Mouse (Mus musculus) midbrain, embryonic 10.5 days (tissue): ENCODE results near the gene Bcl2. TPM values are rescaled to one million over a fixed set of nuclear protein-coding genes. Genes with fewer than 3 reads are reported as not detected.
"Not testable (repeated sequence)": the region's sequence is repeated elsewhere in the genome, so short reads cannot be mapped to it uniquely, and the experiment has no call there.

Experiments
- DNase-seq: peaks from one replicate; pipeline ENCODE4 v3.0.0-alpha.2; 2017; ENCODE audit warnings: low spot score
- H3K27ac ChIP-seq: fragments of 300-500 bp; sonication (generic); replicated peaks from 2 replicates; pipeline ENCODE4 v1.5.1; 2016; ENCODE audit warnings: mild to moderate bottlenecking
- H3K27me3 ChIP-seq: fragments of 300-500 bp; sonication (generic); 2 replicates; pipeline ENCODE4 v1.6.1; 2016; ENCODE audit warnings: low read depth, mild to moderate bottlenecking; ENCODE audit not compliant: poor library complexity, severe bottlenecking
- H3K36me3 ChIP-seq: fragments of 300-500 bp; sonication (generic); 2 replicates; pipeline ENCODE4 v1.6.1; 2016; ENCODE audit warnings: mild to moderate bottlenecking, moderate library complexity
- H3K4me1 ChIP-seq: fragments of 300-500 bp; sonication (generic); 2 replicates; pipeline ENCODE4 v1.6.1; 2016
- H3K4me3 ChIP-seq: fragments of 300-500 bp; sonication (generic); 2 replicates; pipeline ENCODE4 v1.5.1; 2016; ENCODE audit warnings: mild to moderate bottlenecking, moderate library complexity
- H3K9me3 ChIP-seq: fragments of 300-500 bp; sonication (generic); replicated peaks from 2 replicates; pipeline ENCODE4 v1.6.1; 2016; ENCODE audit warnings: mild to moderate bottlenecking
- WGBS: fragments of 180-500 bp; shearing (Covaris S2); methylation state at CpG from one replicate; pipeline ENCODE4 v1.1.7; 2016; 5-methylcytosine and 5-hydroxymethylcytosine counted together
- polyA plus RNA-seq: library from polyadenylated mRNA; unstranded; fragments of >200 nt; fragmentation: Nextera tagmentation; extraction: Ambion mirVana; gene quantifications from 2 replicates; pipeline ENCODE4 v1.2.1, GENCODE M21; 2016

Gene Bcl2
- polyA plus RNA-seq, 1 experiment from 2014 or later: 8.9 TPM

DNA sequence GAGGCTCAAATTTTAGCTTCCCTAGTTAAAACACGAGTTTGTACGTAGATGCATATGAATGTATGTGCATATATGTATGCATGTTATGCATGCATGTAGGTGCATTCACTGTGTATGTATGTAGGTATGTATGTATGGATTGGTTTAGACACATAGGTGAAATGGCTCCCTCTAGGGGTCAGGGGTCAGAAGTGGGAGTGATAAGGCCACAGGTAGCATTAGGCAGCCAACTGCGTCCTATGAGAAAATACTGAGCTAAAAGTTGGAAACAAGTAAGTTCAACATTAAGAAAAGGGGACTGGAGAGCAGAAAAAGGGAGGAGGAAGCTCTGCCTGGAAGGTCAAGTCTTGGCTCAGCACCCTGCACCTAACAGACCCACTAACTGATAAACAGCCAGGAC is 24.0 kb upstream of the Bcl2 start:
- H3K36me3 ChIP-seq: peaks cover 15% of the 10 kb centered on the region
- H3K27ac ChIP-seq: no peak overlapping the region
- H3K9me3 ChIP-seq: no peaks in the 10 kb centered on the region
- no peaks in the 10 kb centered on the region for H3K4me1 ChIP-seq
- no peak overlapping the region for H3K4me3 ChIP-seq
- no peak for DNase-seq
- no peaks in the 10 kb centered on the region for H3K27me3 ChIP-seq
- WGBS: 85% methylated on average over 3 of the region's 3 CpGs

DNA sequence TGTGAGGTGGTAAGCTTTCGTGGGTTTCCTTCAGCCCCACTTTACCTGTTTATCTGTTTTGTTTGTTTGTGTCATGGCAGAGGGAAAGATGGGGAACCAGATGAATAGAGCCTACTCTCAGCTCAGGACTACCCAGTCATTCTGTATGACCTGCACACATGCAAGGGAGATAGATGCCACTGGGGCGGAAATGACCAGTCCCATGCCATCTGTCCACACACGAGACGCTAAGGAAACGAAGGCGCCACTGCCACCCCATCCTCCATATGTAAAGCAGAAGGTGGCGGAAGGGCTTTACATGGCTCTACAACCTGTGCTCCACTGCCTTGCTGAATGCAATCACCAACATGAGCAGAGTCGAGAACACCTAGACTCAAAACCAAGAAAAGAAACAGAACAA is 22.1 kb upstream of the Bcl2 start:
- no peak overlapping the region for H3K27ac ChIP-seq
- DNase-seq: no peak
- no peak overlapping the region for H3K4me3 ChIP-seq
- 91% methylated on average over 8 of the region's 8 CpGs for WGBS
- H3K36me3 ChIP-seq: peaks cover 12% of the 10 kb centered on the region
- H3K4me1 ChIP-seq: no peaks in the 10 kb centered on the region
- no peaks in the 10 kb centered on the region for H3K27me3 ChIP-seq
- H3K9me3 ChIP-seq: no peaks in the 10 kb centered on the region

DNA sequence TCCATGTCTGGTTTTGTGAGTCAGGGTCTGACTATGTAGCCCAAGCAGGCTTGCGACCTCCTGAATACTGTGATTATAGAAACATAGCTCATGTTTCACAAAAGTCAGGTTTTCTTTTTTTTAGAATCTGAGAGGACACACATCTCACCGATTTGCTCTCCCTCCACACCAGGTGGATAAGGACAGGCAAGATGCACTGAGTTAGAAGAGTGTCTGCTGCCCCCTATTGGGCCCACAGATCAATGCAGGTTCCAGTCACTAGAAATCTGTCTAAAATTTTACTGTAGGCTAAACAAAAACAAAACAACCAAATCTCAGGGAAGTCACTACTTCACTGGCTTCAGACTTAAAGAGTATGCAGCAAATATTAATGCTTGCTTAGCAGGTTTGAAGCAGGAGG is 21.5 kb upstream of the Bcl2 start:
- no peak overlapping the region for H3K4me3 ChIP-seq
- H3K36me3 ChIP-seq: peaks cover 10% of the 10 kb centered on the region
- peak; percentile 48 for DNase-seq
- no peaks in the 10 kb centered on the region for H3K27me3 ChIP-seq
- no peak overlapping the region for H3K27ac ChIP-seq
- WGBS: 64% methylated on average over 2 of the region's 2 CpGs
- H3K9me3 ChIP-seq: no peaks in the 10 kb centered on the region
- H3K4me1 ChIP-seq: no peaks in the 10 kb centered on the region

DNA sequence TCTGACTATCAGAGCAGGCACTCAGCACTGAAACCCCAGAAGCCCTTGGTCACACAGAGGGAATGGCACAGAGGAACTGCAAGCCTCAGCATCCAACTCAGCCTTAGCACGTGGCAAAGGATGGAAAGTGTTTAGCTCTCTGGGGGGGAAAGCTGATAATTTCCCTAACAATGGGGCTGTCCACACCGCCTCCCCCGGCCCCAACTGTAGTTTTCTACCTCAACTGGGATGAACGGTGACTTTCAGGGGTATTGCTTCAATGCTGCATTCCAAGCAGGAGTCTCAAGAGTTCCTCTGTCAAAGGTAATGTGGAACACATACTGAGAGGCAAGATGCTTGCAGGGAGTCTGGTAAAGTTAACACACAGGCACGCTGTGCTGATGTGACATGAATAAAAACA is 8.0 kb upstream of the Bcl2 start:
- Histone ChIP-seq H3K36me3 (peaks cover 3% of the 10 kb centered on the region; the same call in 1 of the 2 replicates), H3K27ac (no peak overlapping the region), H3K27me3 (0 out of 2 replicates have a peak, but pooled peaks cover under 1% of the 10 kb centered on the region), H3K9me3 (no peaks in the 10 kb centered on the region), H3K4me1 (peaks cover 9% of the 10 kb centered on the region), H3K4me3 (no peak overlapping the region)
- no peak for DNase-seq
- 29% methylated on average over 5 of the region's 5 CpGs for WGBS

DNA sequence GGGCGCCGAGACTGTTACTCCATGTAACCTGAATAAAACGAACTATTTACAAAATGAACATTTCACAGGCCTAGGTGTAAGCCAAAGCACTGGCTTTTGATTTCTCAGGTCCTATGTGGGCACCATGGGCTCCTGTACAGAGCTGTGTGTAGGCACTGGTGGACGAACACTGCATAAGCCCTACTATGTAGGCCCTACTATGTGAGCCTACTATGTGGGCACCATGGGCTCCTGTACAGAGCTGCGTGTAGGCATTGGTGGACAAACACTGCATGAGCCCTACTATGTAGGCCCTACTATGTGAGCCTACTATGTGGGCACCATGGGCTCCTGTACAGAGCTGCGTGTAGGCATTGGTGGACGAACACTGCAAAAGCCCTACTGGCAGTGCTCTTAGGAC is 3.7 kb upstream of the Bcl2 start:
- H3K27me3 ChIP-seq: peaks cover 23% of the 10 kb centered on the region
- WGBS: 77% methylated on average over 7 of the region's 7 CpGs

DNA sequence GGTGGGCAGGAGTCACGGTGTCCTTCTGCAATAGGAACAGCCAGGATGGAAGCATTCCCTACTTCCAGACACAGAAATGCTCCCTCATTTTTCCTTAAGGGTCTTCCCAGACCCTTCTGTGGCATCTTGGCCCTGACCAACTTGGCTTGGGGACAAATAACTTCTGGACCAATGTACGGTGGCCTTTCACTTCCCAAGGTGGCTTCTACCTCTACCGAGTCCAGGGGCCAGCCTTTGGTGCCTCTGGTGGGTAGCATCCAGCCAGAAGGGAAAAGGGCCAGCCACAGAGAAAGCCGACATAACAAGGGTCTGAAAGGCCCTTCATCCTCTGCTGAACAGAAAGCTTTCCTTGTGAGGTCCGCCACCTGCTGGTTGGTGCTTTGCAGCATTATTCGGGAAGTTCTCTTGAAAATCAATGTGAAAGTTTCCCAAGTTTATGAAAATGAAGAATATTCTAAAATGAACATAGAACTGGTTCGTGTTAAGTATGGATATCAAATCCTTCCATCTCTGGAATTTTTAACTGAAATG is 3.1 kb upstream of the Bcl2 start:
- peaks cover 28% of the 10 kb centered on the region for H3K27me3 ChIP-seq
- peak overlapping the region; percentile 38; the same call in 1 of the 2 replicates for H3K27ac ChIP-seq
- no peaks in the 10 kb centered on the region for H3K9me3 ChIP-seq
- no peaks in the 10 kb centered on the region for H3K36me3 ChIP-seq
- H3K4me3 ChIP-seq: no peak overlapping the region
- peaks cover 30% of the 10 kb centered on the region for H3K4me1 ChIP-seq
- peak; percentile 73 for DNase-seq
- WGBS: 40% methylated on average over 7 of the region's 7 CpGs

More for the DNA sequence above, 3.7 kb upstream of the Bcl2 start:
- H3K36me3 ChIP-seq, H3K4me3 ChIP-seq, DNase-seq, H3K9me3 ChIP-seq, H3K27ac ChIP-seq: not testable (repeated sequence)
- peaks cover 25% of the 10 kb centered on the region for H3K4me1 ChIP-seq

DNA sequence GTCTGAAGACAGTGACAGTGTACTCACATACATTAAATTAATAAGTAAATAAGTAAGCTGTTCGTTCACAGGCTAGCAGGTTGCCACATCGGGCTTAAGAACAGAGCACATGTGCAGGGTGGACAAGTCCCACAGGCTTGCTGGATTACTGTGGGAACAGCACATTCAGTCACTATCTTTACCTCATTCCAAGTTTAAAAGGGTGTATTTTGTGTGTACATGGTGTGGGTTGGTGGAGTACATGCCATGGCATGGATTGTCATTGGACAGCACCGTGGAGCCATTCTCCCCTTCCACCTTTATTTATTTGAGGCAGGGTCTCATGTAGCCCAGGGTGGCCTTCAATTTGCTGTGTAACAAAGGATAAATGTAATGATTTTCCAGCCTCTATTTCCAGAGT is 2.1 kb upstream of the Bcl2 start:
- peaks cover 36% of the 10 kb centered on the region for H3K4me1 ChIP-seq
- no peaks in the 10 kb centered on the region for H3K9me3 ChIP-seq
- 90% methylated on average over 3 of the region's 3 CpGs for WGBS
- no peak for DNase-seq
- no peak overlapping the region for H3K27ac ChIP-seq
- H3K27me3 ChIP-seq: peaks cover 30% of the 10 kb centered on the region
- H3K4me3 ChIP-seq: no peak overlapping the region
- no peaks in the 10 kb centered on the region for H3K36me3 ChIP-seq

DNA sequence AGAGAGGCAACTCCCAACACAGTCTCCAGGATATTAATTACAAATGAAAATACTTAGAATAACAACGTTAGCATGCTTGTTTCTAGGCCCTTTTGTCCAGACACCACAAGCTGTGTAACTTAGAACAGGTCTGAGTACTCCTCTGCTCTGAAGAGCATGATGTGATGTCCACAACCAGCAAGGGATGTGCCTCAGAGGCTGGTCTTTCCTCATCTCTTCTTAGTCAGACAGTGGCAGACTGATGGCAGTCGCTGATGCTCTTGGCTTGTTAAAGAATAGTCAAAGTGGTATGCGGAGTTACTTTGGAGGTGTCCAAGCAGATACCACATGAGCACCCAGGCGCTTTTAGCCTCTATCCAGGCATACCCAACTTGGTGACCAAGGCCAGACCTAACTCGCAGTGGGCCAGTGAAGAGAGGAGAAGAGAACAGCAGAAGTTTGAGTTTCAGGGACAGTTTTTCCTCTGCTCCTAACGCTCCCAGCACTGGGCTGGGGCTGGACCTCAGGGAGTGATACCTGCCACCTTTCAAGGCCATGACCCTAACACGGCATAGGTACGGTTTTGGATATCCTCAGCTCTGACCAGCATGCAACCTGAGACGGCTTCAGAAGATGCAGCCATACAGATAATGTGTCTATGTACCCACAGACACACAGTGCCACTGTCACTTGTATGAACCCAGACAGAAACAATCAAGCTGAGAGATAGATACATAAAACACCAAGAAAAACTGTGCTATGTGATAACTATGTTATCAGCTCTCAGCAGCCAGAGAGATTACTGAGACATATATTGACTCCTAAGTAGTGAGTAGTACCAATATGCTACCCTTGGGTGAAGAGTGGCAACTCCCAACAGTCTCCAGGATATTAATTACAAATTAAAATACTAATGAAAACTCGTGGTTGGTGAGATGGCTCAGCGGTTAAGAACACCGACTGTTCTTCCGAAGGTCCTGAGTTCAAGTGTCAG is 1.3 kb upstream of the Bcl2 start:
- WGBS: 86% methylated on average over 13 of the region's 13 CpGs
- H3K4me3 ChIP-seq: no peak overlapping the region
- no peak overlapping the region for H3K27ac ChIP-seq

DNA sequence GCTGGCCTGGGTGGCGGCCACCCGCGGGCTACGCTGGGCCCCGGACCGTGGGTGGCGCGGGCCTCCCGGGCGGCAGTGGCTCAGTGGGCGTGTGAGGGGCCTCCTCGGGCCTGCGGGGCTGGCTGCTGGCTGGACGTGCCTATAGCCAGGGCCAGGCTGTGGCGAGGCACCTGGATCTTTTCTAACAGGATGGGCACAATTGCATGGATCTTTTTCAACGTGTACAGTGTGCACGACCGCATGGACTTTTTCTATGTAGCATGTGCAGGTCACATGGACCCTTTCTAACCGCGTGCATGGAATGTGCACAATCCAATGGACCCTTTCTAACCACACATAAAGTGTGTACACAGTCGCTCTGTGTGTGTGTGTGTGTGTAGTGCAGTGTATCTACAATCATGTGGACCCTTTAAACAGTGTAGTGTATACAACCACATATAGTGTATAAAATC is 482 bp upstream of the Bcl2 start:
- Histone ChIP-seq H3K27ac (peak overlapping the region; percentile 97), H3K9me3 (no peaks in the 10 kb centered on the region), H3K27me3 (peaks cover 30% of the 10 kb centered on the region), H3K36me3 (no peaks in the 10 kb centered on the region), H3K4me1 (peaks cover 37% of the 10 kb centered on the region), H3K4me3 (peak overlapping the region; percentile 83)
- WGBS: 7% methylated on average over 21 of the region's 21 CpGs
- DNase-seq: no peak

More for the DNA sequence above, 1.3 kb upstream of the Bcl2 start:
- Histone ChIP-seq H3K27me3 (peaks cover 30% of the 10 kb centered on the region), H3K4me1 (peaks cover 37% of the 10 kb centered on the region), H3K36me3 (no peaks in the 10 kb centered on the region), H3K9me3 (no peaks in the 10 kb centered on the region)
- no peak for DNase-seq

DNA sequence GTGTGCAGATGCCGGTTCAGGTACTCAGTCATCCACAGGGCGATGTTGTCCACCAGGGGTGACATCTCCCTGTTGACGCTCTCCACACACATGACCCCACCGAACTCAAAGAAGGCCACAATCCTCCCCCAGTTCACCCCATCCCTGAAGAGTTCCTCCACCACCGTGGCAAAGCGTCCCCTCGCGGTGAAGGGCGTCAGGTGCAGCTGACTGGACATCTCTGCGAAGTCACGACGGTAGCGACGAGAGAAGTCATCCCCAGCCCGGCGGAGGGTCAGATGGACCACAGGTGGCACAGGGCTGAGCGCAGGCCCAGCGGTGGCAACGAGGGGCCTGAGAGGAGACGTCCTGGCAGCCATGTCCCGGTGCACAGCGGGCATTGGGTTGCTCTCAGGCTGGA is 1.7 kb downstream of the Bcl2 start:
- Histone ChIP-seq H3K36me3 (no peaks in the 10 kb centered on the region), H3K4me1 (peaks cover 37% of the 10 kb centered on the region), H3K4me3 (peak overlapping the region; percentile 83), H3K9me3 (no peaks in the 10 kb centered on the region), H3K27me3 (peaks cover 30% of the 10 kb centered on the region), H3K27ac (0 out of 2 replicates have a peak overlapping the region, but pooled peaks have one; percentile 33)
- peak; percentile 56 for DNase-seq
- WGBS: 10% methylated on average over 22 of the region's 22 CpGs

DNA sequence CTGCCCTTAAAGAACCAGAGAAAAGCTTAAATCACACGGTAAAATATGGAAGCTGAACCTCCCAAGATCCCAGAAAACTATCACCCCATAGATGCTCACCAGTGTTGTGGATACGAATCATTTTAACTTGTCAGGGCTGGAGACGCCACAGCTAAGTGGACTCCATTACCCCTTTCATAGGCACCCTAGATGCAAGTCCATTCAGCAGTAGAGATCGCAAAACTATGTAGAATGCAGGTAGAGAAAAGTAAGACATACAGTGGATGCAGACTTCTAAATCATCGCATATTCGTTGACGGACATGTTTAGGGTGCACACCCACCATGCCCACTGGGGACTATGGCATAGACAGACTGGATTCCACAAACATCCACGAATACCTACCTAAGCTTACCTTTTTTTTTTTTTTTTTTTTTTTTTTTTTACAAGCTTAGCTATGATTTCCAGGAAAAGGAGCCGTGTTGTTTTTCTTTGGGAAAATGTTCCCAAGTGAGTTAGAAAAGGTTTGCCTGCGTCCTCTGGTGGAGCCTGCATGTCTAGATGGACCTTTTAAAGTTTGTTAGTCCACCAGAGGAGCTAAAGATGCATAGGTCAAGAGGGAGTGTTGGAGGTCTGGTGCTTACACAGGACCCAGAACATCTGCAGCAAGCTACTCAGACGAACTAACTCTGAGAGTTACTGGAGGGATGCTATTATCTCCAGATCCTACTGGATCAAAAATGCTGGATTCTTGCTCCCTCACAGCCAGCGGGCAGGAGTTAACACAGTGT is 2.5 kb downstream of the Bcl2 start:
- no peak for DNase-seq

DNA sequence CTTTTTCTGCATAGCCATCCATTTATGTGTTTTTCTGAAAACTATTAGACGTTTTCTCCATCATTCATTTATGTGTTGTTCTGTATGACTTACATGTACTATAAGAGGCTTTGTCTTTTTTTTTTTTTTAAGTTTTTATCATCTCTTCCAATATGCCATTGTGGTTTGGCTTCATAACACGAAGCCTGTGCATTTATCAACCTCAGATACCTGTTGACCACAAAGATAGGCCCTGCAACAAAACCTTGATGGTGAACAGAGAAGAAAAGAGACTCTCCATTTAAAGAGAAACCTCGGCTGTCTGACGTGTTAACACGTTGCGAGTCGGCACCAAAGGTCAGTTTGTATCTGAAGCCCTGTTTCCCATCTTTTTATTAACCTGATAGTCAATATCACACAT is 3.9 kb downstream of the Bcl2 start:
- Histone ChIP-seq H3K4me3 (no peak overlapping the region), H3K36me3 (no peaks in the 10 kb centered on the region), H3K4me1 (peaks cover 31% of the 10 kb centered on the region), H3K27ac (no peak overlapping the region), H3K27me3 (peaks cover 12% of the 10 kb centered on the region), H3K9me3 (no peaks in the 10 kb centered on the region)
- DNase-seq: no peak
- 92% methylated on average over 7 of the region's 7 CpGs for WGBS

More for the DNA sequence above, 2.5 kb downstream of the Bcl2 start:
- peak overlapping the region; percentile 83 for H3K4me3 ChIP-seq
- H3K27ac ChIP-seq: no peak overlapping the region
- H3K36me3 ChIP-seq: no peaks in the 10 kb centered on the region
- peaks cover 25% of the 10 kb centered on the region for H3K27me3 ChIP-seq
- H3K9me3 ChIP-seq: no peaks in the 10 kb centered on the region
- 79% methylated on average over 12 of the region's 12 CpGs for WGBS
- H3K4me1 ChIP-seq: peaks cover 31% of the 10 kb centered on the region
